Mouse (Mus musculus) limb, embryonic 14.5 days (tissue): ENCODE data around the gene Amotl1. TPM values are rescaled to one million over a fixed set of nuclear protein-coding genes. Genes with fewer than 3 reads are reported as not detected.
A peak's percentile ranks its signal among the peaks of the same experiment; 100 is the strongest.

Experiments used
- ATAC-seq: fragments of 200-750 bp; cut with Nextera tagmentation; 2 replicates; pipeline ENCODE4 v1.8.0; 2017; ENCODE audit warnings: low read depth, moderate number of reproducible peaks, moderate TSS enrichment; ENCODE audit not compliant: low FRiP score
- DNase-seq: peaks from one replicate; pipeline ENCODE4 v3.0.0-alpha.2; 2015; ENCODE audit warnings: low spot score
- H3K27ac ChIP-seq: fragments of 300-500 bp; sonication (generic); replicated peaks from 2 replicates; pipeline ENCODE4 v1.5.1; 2014; ENCODE audit warnings: low read depth, mild to moderate bottlenecking, low read length, moderate library complexity, mixed read lengths
- H3K27me3 ChIP-seq: fragments of 300-500 bp; sonication (generic); 2 replicates; pipeline ENCODE4 v1.6.1; 2014; ENCODE audit warnings: low read length, mixed read lengths; ENCODE audit not compliant: control insufficient read depth, insufficient read depth
- H3K36me3 ChIP-seq: fragments of 300-500 bp; sonication (generic); 2 replicates; pipeline ENCODE4 v1.6.1; 2014; ENCODE audit warnings: mild to moderate bottlenecking, low read length, moderate library complexity, mixed read lengths; ENCODE audit not compliant: control insufficient read depth, insufficient read depth
- H3K4me1 ChIP-seq: fragments of 300-500 bp; sonication (generic); 2 replicates; pipeline ENCODE4 v1.6.1; 2014; ENCODE audit warnings: antibody characterized with exemption, low read length, mixed read lengths; ENCODE audit not compliant: control insufficient read depth, insufficient read depth
- H3K4me2 ChIP-seq: fragments of 300-500 bp; sonication (generic); replicated peaks from 2 replicates; pipeline ENCODE4 v1.6.1; 2014; ENCODE audit warnings: low read depth, mild to moderate bottlenecking, low read length, moderate library complexity; ENCODE audit not compliant: severe bottlenecking
- H3K4me3 ChIP-seq: fragments of 300-500 bp; sonication (generic); replicated peaks from 2 replicates; pipeline ENCODE4 v1.5.1; 2014; ENCODE audit warnings: low read length
- H3K9ac ChIP-seq: fragments of 300-500 bp; sonication (generic); 2 replicates; pipeline ENCODE4 v1.6.1; 2014; ENCODE audit warnings: mild to moderate bottlenecking, low read depth, low read length, moderate library complexity; ENCODE audit not compliant: severe bottlenecking
- H3K9me3 ChIP-seq: fragments of 300-500 bp; sonication (generic); 2 replicates; pipeline ENCODE4 v1.6.1; 2016; ENCODE audit warnings: low read length; ENCODE audit not compliant: control insufficient read depth
- POLR2A ChIP-seq: fragments of 200-500 bp; IDR thresholded peaks from 2 replicates; pipeline ENCODE4 v1.8.0; 2012; ENCODE audit warnings: inconsistent platforms, mild to moderate bottlenecking, moderate library complexity, borderline replicate concordance; ENCODE audit not compliant: insufficient read depth, insufficient read length; ENCODE audit errors: extremely low read depth
- WGBS: fragments of 180-500 bp; shearing (Covaris S2); extraction: QIAGEN DNeasy Blood & Tissue Kit; methylation state at CpG from one replicate; pipeline ENCODE4 v1.1.7; 2014; 5-methylcytosine and 5-hydroxymethylcytosine counted together
- polyA plus RNA-seq, 2 experiments: library from polyadenylated mRNA; depleted of rRNA in 1 of 2; stranded (reverse) in 1 of 2; unstranded in 1 of 2; fragments of >200 nt; fragmentation: Nextera tagmentation in 1 of 2; extraction: Ambion mirVana in 1 of 2; gene quantifications; 2 replicates each; pipeline versions ENCODE4 v1.2.1 to v1.2.3; 2012 to 2014

The Amotl1 gene
- polyA plus RNA-seq, 2 experiments: 47.7 to 53.9 TPM

- H3K27me3 ChIP-seq: no peaks in the 10 kb centered on the region
- H3K9me3 ChIP-seq: no peaks in the 10 kb centered on the region
- ATAC-seq (peak; percentile 68), DNase-seq (peak; percentile 82)
- no peaks in the 10 kb centered on the region for H3K36me3 ChIP-seq
- H3K9ac ChIP-seq: no peak overlapping the region
- 7% methylated on average over 4 of the region's 4 CpGs for WGBS
- H3K4me1 ChIP-seq: no peaks in the 10 kb centered on the region
- no peak overlapping the region for H3K27ac ChIP-seq
- no peak overlapping the region for H3K4me3 ChIP-seq
- no peak overlapping the region for H3K4me2 ChIP-seq
- no peak for TF ChIP-seq POLR2A
Measured at GRCm38 (mm10) chr9:14523408-14524043, 121.3 kb downstream of the Amotl1 start.

DNA sequence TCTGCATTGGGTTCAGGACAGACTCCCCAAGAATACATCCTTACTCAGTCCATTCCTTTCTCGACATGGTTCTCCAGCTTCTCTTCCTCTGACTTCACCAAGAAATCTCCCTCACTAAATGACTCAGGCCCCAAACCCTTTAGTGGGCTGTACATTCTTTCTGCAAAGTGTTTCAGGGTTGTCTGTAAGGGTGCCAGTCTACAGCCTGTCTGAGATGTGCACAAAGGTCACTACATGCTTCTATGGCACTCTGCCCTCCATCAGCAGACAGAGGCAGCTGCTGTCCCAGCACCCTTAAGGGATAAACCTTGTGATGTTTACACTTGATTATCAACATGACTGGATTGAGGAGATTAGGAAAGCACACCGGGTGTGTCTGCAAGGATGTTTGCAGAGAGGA lies 123.2 kb downstream of the Amotl1 start:
- Histone ChIP-seq H3K9me3 (no peaks in the 10 kb centered on the region), H3K36me3 (no peaks in the 10 kb centered on the region), H3K27ac (no peak overlapping the region), H3K4me3 (no peak overlapping the region), H3K9ac (no peak overlapping the region), H3K27me3 (no peaks in the 10 kb centered on the region), H3K4me1 (no peaks in the 10 kb centered on the region), H3K4me2 (no peak overlapping the region)
- no peak for ATAC-seq
- DNase-seq: no peak
- TF ChIP-seq POLR2A: no peak
- WGBS: 58% methylated on average over 2 of the region's 2 CpGs

- no peak overlapping the region for H3K4me2 ChIP-seq
- H3K4me3 ChIP-seq: no peak overlapping the region
- 46% methylated on average over 3 of the region's 3 CpGs for WGBS
- no peak overlapping the region for H3K9ac ChIP-seq
- no peaks in the 10 kb centered on the region for H3K36me3 ChIP-seq
- H3K9me3 ChIP-seq: no peaks in the 10 kb centered on the region
- TF ChIP-seq POLR2A: no peak
- no peak for DNase-seq
- no peaks in the 10 kb centered on the region for H3K27me3 ChIP-seq
- no peak overlapping the region for H3K27ac ChIP-seq
- ATAC-seq: no peak
- no peaks in the 10 kb centered on the region for H3K4me1 ChIP-seq
Measured at GRCm38 (mm10) chr9:14520971-14521670, 123.7 kb downstream of the Amotl1 start.

DNA sequence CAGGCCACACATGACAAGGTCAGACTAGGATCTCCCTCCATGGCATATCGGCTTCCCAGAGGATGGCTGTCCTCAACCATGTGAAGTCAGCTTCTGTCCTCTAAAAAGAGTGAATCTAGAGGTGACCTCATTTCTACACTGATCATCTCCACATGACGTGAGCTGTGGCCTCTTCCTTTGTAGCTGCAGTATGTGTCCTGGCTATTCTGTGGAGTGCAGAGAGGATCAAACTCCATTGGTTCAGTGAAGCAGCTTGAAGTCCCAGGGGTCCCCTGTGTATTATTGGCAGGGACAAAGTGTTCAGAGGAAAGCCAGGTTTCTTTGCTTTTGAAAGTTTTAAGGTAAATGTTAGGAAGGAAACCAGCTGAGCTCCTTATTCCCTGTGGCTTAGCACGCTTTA lies 126.8 kb downstream of the Amotl1 start:
- WGBS: 81% methylated on average over 3 of the region's 3 CpGs
- Histone ChIP-seq H3K36me3 (no peaks in the 10 kb centered on the region), H3K27ac (no peak overlapping the region), H3K27me3 (no peaks in the 10 kb centered on the region), H3K4me1 (no peaks in the 10 kb centered on the region), H3K9me3 (no peaks in the 10 kb centered on the region), H3K4me3 (no peak overlapping the region), H3K9ac (no peak overlapping the region), H3K4me2 (no peak overlapping the region)
- ATAC-seq (no peak), DNase-seq (no peak)
- TF ChIP-seq POLR2A: no peak

- DNase-seq (no peak), ATAC-seq (no peak)
- Histone ChIP-seq H3K4me3 (no peak overlapping the region), H3K9me3 (no peaks in the 10 kb centered on the region), H3K27ac (no peak overlapping the region), H3K4me2 (no peak overlapping the region), H3K4me1 (no peaks in the 10 kb centered on the region), H3K9ac (no peak overlapping the region), H3K27me3 (no peaks in the 10 kb centered on the region), H3K36me3 (no peaks in the 10 kb centered on the region)
- no peak for TF ChIP-seq POLR2A
- 54% methylated on average over 1 of the region's 1 CpGs for WGBS
Measured at GRCm38 (mm10) chr9:14517296-14517695, 127.6 kb downstream of the Amotl1 start.
